Mouse (Mus musculus): ENCODE results near the gene Ccnf. TPM values are rescaled to one million over a fixed set of nuclear protein-coding genes. Genes with fewer than 3 reads are reported as not detected.

The Ccnf gene
- polyA plus RNA-seq, 1 experiment from 2014 or later: 92.1 TPM

- Histone ChIP-seq H3K9me3 (ENCODE audit: control insufficient read depth, low read length) (no peaks in the 10 kb centered on the region), H3K4me1 (ENCODE audit: control insufficient read depth, insufficient read depth, low read length) (no peaks in the 10 kb centered on the region), H3K27me3 (ENCODE audit: control insufficient read depth, insufficient read depth, low read length) (no peaks in the 10 kb centered on the region), H3K4me3 (ENCODE audit: low read depth, low read length) (no peak overlapping the region), H3K9ac (ENCODE audit: low read length) (no peak overlapping the region), H3K27ac (ENCODE audit: low read depth, low read length) (no peak overlapping the region), H3K36me3 (ENCODE audit: control insufficient read depth, insufficient read depth, low read length) (no peaks in the 10 kb centered on the region), H3K4me2 (ENCODE audit: low read depth) (no peak overlapping the region)
- no peak for DNase-seq (ENCODE audit: low spot score)
- ATAC-seq (ENCODE audit: insufficient read depth, low FRiP score, low TSS enrichment): no peak
- WGBS: 91% methylated on average over 2 of the region's 2 CpGs
Observed at GRCm38 (mm10) chr17:24190934-24191333, 60.4 kb downstream of the Ccnf start.

- H3K27me3 ChIP-seq (ENCODE audit: control insufficient read depth, insufficient read depth, low read length): no peaks in the 10 kb centered on the region
- H3K4me2 ChIP-seq (ENCODE audit: low read depth): no peak overlapping the region
- no peak overlapping the region for H3K27ac ChIP-seq (ENCODE audit: low read depth, low read length)
- 87% methylated on average over 3 of the region's 3 CpGs for WGBS
- ATAC-seq (ENCODE audit: insufficient read depth, low FRiP score, low TSS enrichment): no peak
- no peak overlapping the region for H3K9ac ChIP-seq (ENCODE audit: low read length)
- H3K9me3 ChIP-seq (ENCODE audit: control insufficient read depth, low read length): no peaks in the 10 kb centered on the region
- H3K36me3 ChIP-seq (ENCODE audit: control insufficient read depth, insufficient read depth, low read length): no peaks in the 10 kb centered on the region
- H3K4me1 ChIP-seq (ENCODE audit: control insufficient read depth, insufficient read depth, low read length): no peaks in the 10 kb centered on the region
- no peak for DNase-seq (ENCODE audit: low spot score)
- H3K4me3 ChIP-seq (ENCODE audit: low read depth, low read length): no peak overlapping the region
Observed at GRCm38 (mm10) chr17:24174259-24174658, 77.0 kb downstream of the Ccnf start.

- H3K27ac ChIP-seq (ENCODE audit: low read depth, low read length): no peak overlapping the region
- no peak overlapping the region for H3K4me3 ChIP-seq (ENCODE audit: low read depth, low read length)
- DNase-seq (ENCODE audit: low spot score): peak; percentile 63
- no peak for ATAC-seq (ENCODE audit: insufficient read depth, low FRiP score, low TSS enrichment)
- H3K4me2 ChIP-seq (ENCODE audit: low read depth): no peak overlapping the region
- no peak overlapping the region for H3K9ac ChIP-seq (ENCODE audit: low read length)
- no peaks in the 10 kb centered on the region for H3K9me3 ChIP-seq (ENCODE audit: control insufficient read depth, low read length)
- no peaks in the 10 kb centered on the region; the same call in 1 of the 2 replicates for H3K4me1 ChIP-seq (ENCODE audit: control insufficient read depth, insufficient read depth, low read length)
- WGBS: 4% methylated on average over 3 of the region's 3 CpGs
- no peaks in the 10 kb centered on the region for H3K36me3 ChIP-seq (ENCODE audit: control insufficient read depth, insufficient read depth, low read length)
- no peaks in the 10 kb centered on the region for H3K27me3 ChIP-seq (ENCODE audit: control insufficient read depth, insufficient read depth, low read length)
Observed at GRCm38 (mm10) chr17:24173423-24173822, 77.9 kb downstream of the Ccnf start.

Small RNA genes lying within 50 kb of the gene (microRNA-seq; reads per million reads assigned to microRNA genes)
- 1.6 reads per million for gene Mir5134
- gene Mir6965: 1.0 reads per million

Other genes with a start within 250 kb of the Ccnf start
- gene Prss27, start 213.3 kb downstream of the Ccnf start, polyA plus RNA-seq (2014; fragmentation: Nextera tagmentation; extraction: Ambion mirVana): 0.37 TPM in 1 of 2 replicates, not detected in the other
- 87.6 and 94.5 TPM in 2 replicates for gene Kctd5, start 178.0 kb downstream of the Ccnf start, polyA plus RNA-seq (2014; fragmentation: Nextera tagmentation; extraction: Ambion mirVana)
- gene Pdpk1, start 100.6 kb downstream of the Ccnf start, polyA plus RNA-seq (2014; fragmentation: Nextera tagmentation; extraction: Ambion mirVana): 44.6 and 44.9 TPM in 2 replicates
- gene Amdhd2, start 87.7 kb downstream of the Ccnf start, polyA plus RNA-seq (2014; fragmentation: Nextera tagmentation; extraction: Ambion mirVana): 27.3 and 36.2 TPM in 2 replicates
- gene Atp6v0c, start 81.8 kb downstream of the Ccnf start, polyA plus RNA-seq (2014; fragmentation: Nextera tagmentation; extraction: Ambion mirVana): 555 and 574 TPM in 2 replicates
- 7.9 and 8.7 TPM in 2 replicates for gene Tbc1d24, start 45.9 kb downstream of the Ccnf start, polyA plus RNA-seq (2014; fragmentation: Nextera tagmentation; extraction: Ambion mirVana)
- 4.0 and 4.7 TPM in 2 replicates for gene Ntn3, start 42.0 kb downstream of the Ccnf start, polyA plus RNA-seq (2014; fragmentation: Nextera tagmentation; extraction: Ambion mirVana)
- 16.7 and 18.3 TPM in 2 replicates for gene Tedc2, start 30.6 kb downstream of the Ccnf start, polyA plus RNA-seq (2014; fragmentation: Nextera tagmentation; extraction: Ambion mirVana)
- gene Abca17, start 99.6 kb upstream of the Ccnf start, polyA plus RNA-seq (2014; fragmentation: Nextera tagmentation; extraction: Ambion mirVana): 0.24 TPM in 1 of 2 replicates, not detected in the other
- gene Abca3, start 100.5 kb upstream of the Ccnf start, polyA plus RNA-seq (2014; fragmentation: Nextera tagmentation; extraction: Ambion mirVana): 15.3 and 20.1 TPM in 2 replicates
- gene Rnps1, start 163.1 kb upstream of the Ccnf start, polyA plus RNA-seq (2014; fragmentation: Nextera tagmentation; extraction: Ambion mirVana): 370 and 385 TPM in 2 replicates
- 54.1 and 61.5 TPM in 2 replicates for gene Eci1, start 175.2 kb upstream of the Ccnf start, polyA plus RNA-seq (2014; fragmentation: Nextera tagmentation; extraction: Ambion mirVana)
- 2.1 and 2.3 TPM in 2 replicates for gene Dnase1l2, start 191.6 kb upstream of the Ccnf start, polyA plus RNA-seq (2014; fragmentation: Nextera tagmentation; extraction: Ambion mirVana)
- gene E4f1, start 218.8 kb upstream of the Ccnf start, polyA plus RNA-seq (2014; fragmentation: Nextera tagmentation; extraction: Ambion mirVana): 17.0 and 21.2 TPM in 2 replicates
- 65.0 and 65.2 TPM in 2 replicates for gene Pgp, start 218.9 kb upstream of the Ccnf start, polyA plus RNA-seq (2014; fragmentation: Nextera tagmentation; extraction: Ambion mirVana)
- 0.33 and 0.51 TPM in 2 replicates for gene Bricd5, start 222.4 kb upstream of the Ccnf start, polyA plus RNA-seq (2014; fragmentation: Nextera tagmentation; extraction: Ambion mirVana)
- 26.2 and 29.7 TPM in 2 replicates for gene Mlst8, start 227.6 kb upstream of the Ccnf start, polyA plus RNA-seq (2014; fragmentation: Nextera tagmentation; extraction: Ambion mirVana)
- 7.4 and 8.4 TPM in 2 replicates for gene Caskin1, start 237.1 kb upstream of the Ccnf start, polyA plus RNA-seq (2014; fragmentation: Nextera tagmentation; extraction: Ambion mirVana)

Data from neural tube, embryonic 11.5 days (tissue).